Mouse (Mus musculus) limb, embryonic 14.5 days (tissue): ENCODE results near the gene Col28a1. TPM values are rescaled to one million over a fixed set of nuclear protein-coding genes. Genes with fewer than 3 reads are reported as not detected.

Experiments
- ATAC-seq: fragments of 200-750 bp; cut with Nextera tagmentation; 2 replicates; pipeline ENCODE4 v1.8.0; 2017; ENCODE audit warnings: low read depth, moderate number of reproducible peaks, moderate TSS enrichment; ENCODE audit not compliant: low FRiP score
- DNase-seq: peaks from one replicate; pipeline ENCODE4 v3.0.0-alpha.2; 2015; ENCODE audit warnings: low spot score
- H3K27ac ChIP-seq: fragments of 300-500 bp; sonication (generic); replicated peaks from 2 replicates; pipeline ENCODE4 v1.5.1; 2014; ENCODE audit warnings: low read depth, mild to moderate bottlenecking, low read length, moderate library complexity, mixed read lengths
- H3K27me3 ChIP-seq: fragments of 300-500 bp; sonication (generic); 2 replicates; pipeline ENCODE4 v1.6.1; 2014; ENCODE audit warnings: low read length, mixed read lengths; ENCODE audit not compliant: control insufficient read depth, insufficient read depth
- H3K36me3 ChIP-seq: fragments of 300-500 bp; sonication (generic); 2 replicates; pipeline ENCODE4 v1.6.1; 2014; ENCODE audit warnings: mild to moderate bottlenecking, low read length, moderate library complexity, mixed read lengths; ENCODE audit not compliant: control insufficient read depth, insufficient read depth
- H3K4me1 ChIP-seq: fragments of 300-500 bp; sonication (generic); 2 replicates; pipeline ENCODE4 v1.6.1; 2014; ENCODE audit warnings: antibody characterized with exemption, low read length, mixed read lengths; ENCODE audit not compliant: control insufficient read depth, insufficient read depth
- H3K4me2 ChIP-seq: fragments of 300-500 bp; sonication (generic); replicated peaks from 2 replicates; pipeline ENCODE4 v1.6.1; 2014; ENCODE audit warnings: low read depth, mild to moderate bottlenecking, low read length, moderate library complexity; ENCODE audit not compliant: severe bottlenecking
- H3K4me3 ChIP-seq: fragments of 300-500 bp; sonication (generic); replicated peaks from 2 replicates; pipeline ENCODE4 v1.5.1; 2014; ENCODE audit warnings: low read length
- H3K9ac ChIP-seq: fragments of 300-500 bp; sonication (generic); 2 replicates; pipeline ENCODE4 v1.6.1; 2014; ENCODE audit warnings: mild to moderate bottlenecking, low read depth, low read length, moderate library complexity; ENCODE audit not compliant: severe bottlenecking
- H3K9me3 ChIP-seq: fragments of 300-500 bp; sonication (generic); 2 replicates; pipeline ENCODE4 v1.6.1; 2016; ENCODE audit warnings: low read length; ENCODE audit not compliant: control insufficient read depth
- POLR2A ChIP-seq: fragments of 200-500 bp; IDR thresholded peaks from 2 replicates; pipeline ENCODE4 v1.8.0; 2012; ENCODE audit warnings: inconsistent platforms, mild to moderate bottlenecking, moderate library complexity, borderline replicate concordance; ENCODE audit not compliant: insufficient read depth, insufficient read length; ENCODE audit errors: extremely low read depth
- WGBS: fragments of 180-500 bp; shearing (Covaris S2); extraction: QIAGEN DNeasy Blood & Tissue Kit; methylation state at CpG from one replicate; pipeline ENCODE4 v1.1.7; 2014; 5-methylcytosine and 5-hydroxymethylcytosine counted together
- polyA plus RNA-seq, 2 experiments: library from polyadenylated mRNA; depleted of rRNA in 1 of 2; stranded (reverse) in 1 of 2; unstranded in 1 of 2; fragments of >200 nt; fragmentation: Nextera tagmentation in 1 of 2; extraction: Ambion mirVana in 1 of 2; gene quantifications; 2 replicates each; pipeline versions ENCODE4 v1.2.1 to v1.2.3; 2012 to 2014

The Col28a1 gene
- polyA plus RNA-seq, 2 experiments, result 0.28 to 0.49 TPM

DNA sequence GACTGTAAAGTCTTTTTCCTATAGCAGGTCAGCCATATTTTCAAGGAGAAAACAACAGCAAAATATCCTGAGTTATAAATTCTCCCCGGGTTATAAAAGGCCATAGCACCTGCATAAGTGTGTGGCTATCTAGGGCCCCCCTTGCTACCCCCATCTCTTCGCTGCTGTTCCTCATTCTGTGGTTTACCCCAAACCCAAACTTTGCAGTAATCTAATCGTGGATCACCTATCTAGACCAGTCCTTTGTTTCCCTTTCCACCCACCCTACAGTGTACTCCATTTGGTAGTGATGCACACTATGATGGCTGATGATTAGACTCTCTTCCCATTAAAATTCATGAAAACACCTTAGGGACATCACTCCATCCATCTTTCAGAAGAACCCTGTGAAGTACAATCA, 125.3 kb downstream of the Col28a1 start:
- H3K9me3 ChIP-seq, result no peaks in the 10 kb centered on the region
- no peak overlapping the region for H3K9ac ChIP-seq
- DNase-seq (no peak), ATAC-seq (no peak)
- no peak overlapping the region for H3K4me2 ChIP-seq
- peaks cover 9% of the 10 kb centered on the region for H3K4me1 ChIP-seq
- H3K27me3 ChIP-seq, result no peaks in the 10 kb centered on the region
- no peak overlapping the region for H3K27ac ChIP-seq
- no peak for TF ChIP-seq POLR2A
- H3K36me3 ChIP-seq, result no peaks in the 10 kb centered on the region
- H3K4me3 ChIP-seq, result no peak overlapping the region
- WGBS, result 84% methylated on average over 3 of the region's 3 CpGs

DNA sequence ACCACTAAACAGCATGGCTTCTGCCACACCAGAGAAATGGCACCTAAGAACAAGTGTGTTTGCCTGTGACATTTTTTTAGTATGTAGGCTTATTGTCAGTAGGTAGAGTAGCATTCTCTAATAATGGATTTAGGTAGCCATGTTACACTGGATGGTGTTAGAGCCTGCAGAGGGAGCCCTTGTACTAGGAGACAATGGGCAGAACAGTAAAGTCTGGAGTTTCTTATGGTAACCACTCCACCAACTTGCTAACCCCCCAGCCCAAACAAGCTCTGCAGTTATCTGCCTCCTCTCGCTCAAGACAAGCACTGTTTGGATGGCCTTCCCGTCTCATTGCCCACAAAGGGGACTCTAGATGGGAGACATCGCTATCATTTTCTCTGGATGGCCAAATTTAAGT, 126.2 kb downstream of the Col28a1 start:
- DNase-seq, result peak; percentile 62
- Histone ChIP-seq H3K36me3 (no peaks in the 10 kb centered on the region), H3K4me1 (peaks cover 9% of the 10 kb centered on the region), H3K4me3 (no peak overlapping the region), H3K27ac (no peak overlapping the region), H3K9me3 (no peaks in the 10 kb centered on the region), H3K4me2 (no peak overlapping the region), H3K27me3 (no peaks in the 10 kb centered on the region), H3K9ac (no peak overlapping the region)
- TF ChIP-seq POLR2A, result no peak
- ATAC-seq, result no peak
- 55% methylated on average over 3 of the region's 3 CpGs for WGBS

- Histone ChIP-seq H3K4me1 (peaks cover 3% of the 10 kb centered on the region; the same call in 1 of the 2 replicates), H3K9ac (no peak overlapping the region), H3K27ac (no peak overlapping the region), H3K36me3 (no peaks in the 10 kb centered on the region), H3K4me3 (no peak overlapping the region), H3K9me3 (no peaks in the 10 kb centered on the region), H3K4me2 (no peak overlapping the region), H3K27me3 (no peaks in the 10 kb centered on the region)
- WGBS, result 79% methylated on average over 7 of the region's 7 CpGs
- DNase-seq (no peak), ATAC-seq (no peak)
- TF ChIP-seq POLR2A, result no peak
Measured at GRCm38 (mm10) chr6:8059199-8059598, 133.2 kb downstream of the Col28a1 start.

DNA sequence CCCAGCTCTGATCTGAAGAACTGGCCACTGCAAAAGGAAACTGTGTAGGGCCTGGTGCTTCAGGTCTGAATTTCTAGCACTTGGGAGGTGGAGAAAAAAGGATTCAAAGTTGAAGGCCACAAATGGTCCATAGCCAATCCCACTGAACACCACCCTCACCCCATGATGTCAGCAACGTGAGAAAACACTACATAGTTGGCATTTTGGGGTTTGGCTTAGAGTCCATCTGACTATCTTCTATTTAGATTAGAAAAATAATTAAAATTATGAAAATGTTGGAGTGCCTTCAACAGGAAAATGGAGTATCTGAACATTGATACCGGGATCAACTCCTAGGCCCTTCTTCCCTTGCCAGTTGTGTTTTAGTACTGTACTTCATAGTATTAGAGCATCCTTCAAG, 144.2 kb downstream of the Col28a1 start:
- Histone ChIP-seq H3K4me2 (no peak overlapping the region), H3K4me3 (no peak overlapping the region), H3K4me1 (no peaks in the 10 kb centered on the region), H3K27ac (no peak overlapping the region), H3K9ac (no peak overlapping the region), H3K9me3 (no peaks in the 10 kb centered on the region), H3K27me3 (no peaks in the 10 kb centered on the region), H3K36me3 (no peaks in the 10 kb centered on the region)
- ATAC-seq (no peak), DNase-seq (no peak)
- no peak for TF ChIP-seq POLR2A
- 80% methylated on average over 2 of the region's 2 CpGs for WGBS

GRCm38 (mm10) chr6:8046446-8046845, 146.0 kb downstream of the Col28a1 start:
- no peak overlapping the region for H3K27ac ChIP-seq
- H3K9me3 ChIP-seq, result no peaks in the 10 kb centered on the region
- no peaks in the 10 kb centered on the region for H3K36me3 ChIP-seq
- DNase-seq, result no peak
- TF ChIP-seq POLR2A, result no peak
- H3K9ac ChIP-seq, result no peak overlapping the region
- no peaks in the 10 kb centered on the region for H3K27me3 ChIP-seq
- 38% methylated on average over 4 of the region's 4 CpGs for WGBS
- H3K4me1 ChIP-seq, result no peaks in the 10 kb centered on the region
- no peak overlapping the region for H3K4me2 ChIP-seq
- no peak overlapping the region for H3K4me3 ChIP-seq
- ATAC-seq, result no peak

DNA sequence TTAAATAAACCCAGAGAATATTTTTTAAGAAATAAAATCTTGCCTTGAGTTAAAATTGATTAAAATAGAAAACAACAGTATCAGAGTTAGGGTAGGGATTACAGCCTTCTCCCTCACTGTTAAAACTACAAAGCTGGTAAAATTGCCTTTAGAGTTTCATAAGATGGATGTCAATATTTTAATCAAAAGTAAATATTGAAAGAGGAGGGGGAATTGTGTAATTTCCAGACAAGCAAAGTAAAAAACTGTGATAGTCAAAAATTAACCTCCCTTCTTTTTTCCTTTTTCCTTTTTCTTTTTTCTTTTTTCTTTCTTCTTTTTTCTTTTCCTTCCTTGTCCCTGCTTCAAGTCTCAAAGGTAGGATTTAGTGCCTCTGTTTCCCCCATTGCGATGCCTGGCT, 146.6 kb downstream of the Col28a1 start:
- Histone ChIP-seq H3K4me2 (no peak overlapping the region), H3K36me3 (no peaks in the 10 kb centered on the region), H3K4me3 (no peak overlapping the region), H3K27me3 (no peaks in the 10 kb centered on the region), H3K9ac (no peak overlapping the region), H3K27ac (no peak overlapping the region), H3K9me3 (no peaks in the 10 kb centered on the region), H3K4me1 (no peaks in the 10 kb centered on the region)
- 88% methylated on average over 1 of the region's 1 CpGs for WGBS
- no peak for DNase-seq
- no peak for ATAC-seq
- TF ChIP-seq POLR2A, result no peak
